8 mouse cellular contexts compared by ENCODE assay signal in the genomic region with DNA sequence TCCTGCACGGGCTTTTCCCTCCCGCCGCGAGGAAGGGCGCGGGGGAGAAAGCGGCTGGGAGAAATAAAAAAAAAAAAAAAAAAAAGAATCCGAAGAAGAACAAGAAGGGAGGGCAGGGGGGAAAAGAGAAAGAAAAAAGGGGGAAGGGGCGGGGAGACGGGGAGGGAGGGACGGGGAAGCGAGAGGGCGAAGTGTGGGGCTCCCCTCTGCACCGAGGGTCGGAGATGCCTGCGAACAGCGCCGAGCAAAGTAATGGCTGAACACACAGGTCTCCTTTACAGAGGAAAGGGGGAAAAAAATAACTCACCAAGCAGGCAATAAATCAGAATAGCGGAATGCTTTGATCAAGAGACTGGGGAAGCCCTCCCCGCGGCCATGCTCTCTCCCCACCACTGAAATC. TPM values are rescaled to one million over a fixed set of nuclear protein-coding genes. Genes with fewer than 3 reads are reported as not detected.
DNase-seq lines count a peak whose midpoint lies in the region; ATAC-seq and TF ChIP-seq lines count a peak whose summit lies in the region.

No protein-coding gene starts in this region.

- peak overlapping the region; percentile 88 for H3K4me3 ChIP-seq in heart, embryonic 13.5 days
- H3K4me3 ChIP-seq in ES-E14 (ENCODE audit: insufficient read depth in 1 of 2, low read depth in 1 of 2, low read length in 2 of 2, poor library complexity in 1 of 2, severe bottlenecking in 1 of 2), result peak overlapping the region; percentile 79 to 82
- H3K4me3 ChIP-seq in embryonic facial prominence, embryonic 11.5 days (ENCODE audit: low read depth, low read length), result peak overlapping the region; percentile 81
- H3K4me3 ChIP-seq in hindbrain, embryonic 16.5 days (ENCODE audit: low read length), result peak overlapping the region; percentile 66
- peak overlapping the region; percentile 87 for H3K4me3 ChIP-seq in midbrain, embryonic 12.5 days

- peak overlapping the region; percentile 90; the same call in 1 of the 2 replicates for H3K27ac ChIP-seq in heart, embryonic 13.5 days (replicated peaks)
- H3K27ac ChIP-seq in ES-E14 (ENCODE audit: insufficient read depth, low read depth, low read length, poor library complexity, severe bottlenecking), result no peak overlapping the region
- H3K27ac ChIP-seq in embryonic facial prominence, embryonic 11.5 days (replicated peaks; ENCODE audit: low read depth, low read length), result peak overlapping the region; percentile 65; the same call in 1 of the 2 replicates
- peak overlapping the region; percentile 92 for H3K27ac ChIP-seq in hindbrain, embryonic 16.5 days (ENCODE audit: low read depth, low read length)
- H3K27ac ChIP-seq in midbrain, embryonic 12.5 days (replicated peaks), result peak overlapping the region; percentile 91

- DNase-seq in heart, postnatal 25 days (ENCODE audit: low spot score), result no peak
- DNase-seq in ES-E14 (ENCODE audit: low read depth, low spot score), result no peak
- DNase-seq in embryonic facial prominence, embryonic 11.5 days (ENCODE audit: low spot score), result peak; percentile 73
- DNase-seq in urinary bladder, postnatal 14 days (ENCODE audit: low spot score), result no peak

- intact Hi-C loops in heart, postnatal 25 days (cut with DNase I), result loop anchor here (5.0 to 10.0 kb wide), 4 partner anchors 55 to 307 kb away; no protein-coding TSS in a partner anchor

- H3K9me3 ChIP-seq in heart, embryonic 13.5 days, result no peaks in the 10 kb centered on the region
- no peaks in the 10 kb centered on the region for H3K9me3 ChIP-seq in ES-E14 (ENCODE audit: control insufficient read depth, insufficient read depth, low read depth, low read length)
- no peaks in the 10 kb centered on the region for H3K9me3 ChIP-seq in embryonic facial prominence, embryonic 11.5 days (replicated peaks; ENCODE audit: control insufficient read depth, low read length)
- H3K9me3 ChIP-seq in hindbrain, embryonic 16.5 days (ENCODE audit: control insufficient read depth, low read length), result no peaks in the 10 kb centered on the region
- no peaks in the 10 kb centered on the region for H3K9me3 ChIP-seq in midbrain, embryonic 12.5 days

- peaks cover 22% of the 10 kb centered on the region for H3K4me1 ChIP-seq in heart, embryonic 13.5 days
- H3K4me1 ChIP-seq in ES-E14 (ENCODE audit: control insufficient read depth in 2 of 2, insufficient read depth in 2 of 2, low read length in 2 of 2, poor library complexity in 1 of 2), result peaks cover 0 to 4% of the 10 kb centered on the region in 2 experiments; a peak in 2 of 4 replicates
- no peaks in the 10 kb centered on the region for H3K4me1 ChIP-seq in embryonic facial prominence, embryonic 11.5 days (ENCODE audit: control insufficient read depth, insufficient read depth, low read length)
- H3K4me1 ChIP-seq in hindbrain, embryonic 16.5 days (ENCODE audit: control insufficient read depth, insufficient read depth, low read depth, low read length), result peaks cover 13% of the 10 kb centered on the region
- H3K4me1 ChIP-seq in midbrain, embryonic 12.5 days, result peaks cover 40% of the 10 kb centered on the region

- no peaks in the 10 kb centered on the region for H3K36me3 ChIP-seq in heart, embryonic 13.5 days
- H3K36me3 ChIP-seq in ES-E14 (ENCODE audit: control insufficient read depth, insufficient read depth, low read length, poor library complexity, severe bottlenecking), result no peaks in the 10 kb centered on the region
- H3K36me3 ChIP-seq in embryonic facial prominence, embryonic 11.5 days (replicated peaks; ENCODE audit: control insufficient read depth, insufficient read depth, low read depth, low read length), result no peaks in the 10 kb centered on the region
- H3K36me3 ChIP-seq in hindbrain, embryonic 16.5 days (ENCODE audit: control insufficient read depth, insufficient read depth, low read length), result no peaks in the 10 kb centered on the region
- H3K36me3 ChIP-seq in midbrain, embryonic 12.5 days, result no peaks in the 10 kb centered on the region

- H3K4me2 ChIP-seq in heart, embryonic 13.5 days, result peak overlapping the region; percentile 94
- peak overlapping the region; percentile 60 for H3K4me2 ChIP-seq in embryonic facial prominence, embryonic 11.5 days (ENCODE audit: low read depth, low read length)
- peak overlapping the region; percentile 67 for H3K4me2 ChIP-seq in hindbrain, embryonic 16.5 days (ENCODE audit: low read length)
- H3K4me2 ChIP-seq in midbrain, embryonic 12.5 days (replicated peaks), result peak overlapping the region; percentile 74

- ATAC-seq in heart, embryonic 13.5 days (ENCODE audit: extremely low read depth, insufficient number of reproducible peaks, low FRiP score, low TSS enrichment), result no peak
- ATAC-seq in embryonic facial prominence, embryonic 11.5 days (replicated peaks; ENCODE audit: insufficient number of reproducible peaks, low FRiP score, low TSS enrichment, low read depth), result no peak
- no peak for ATAC-seq in hindbrain, embryonic 16.5 days
- ATAC-seq in midbrain, embryonic 12.5 days (ENCODE audit: low FRiP score, low read depth), result no peak
- no peak for ATAC-seq in inflammation-experienced regulatory T-cells, adult 6 months

- in situ Hi-C loops in ES-E14 (cut with MboI; ENCODE audit: low sequenced_read_pairs in 2 of 2, unreplicated experiment in 2 of 2), result no loop called here

- peak overlapping the region; percentile 91 for H3K9ac ChIP-seq in heart, embryonic 13.5 days
- H3K9ac ChIP-seq in ES-E14 (ENCODE audit: insufficient read depth, low read depth, low read length, poor library complexity, severe bottlenecking), result peak overlapping the region; percentile 50; the same call in 1 of the 2 replicates
- H3K9ac ChIP-seq in embryonic facial prominence, embryonic 11.5 days (replicated peaks; ENCODE audit: low read length), result peak overlapping the region; percentile 92
- H3K9ac ChIP-seq in hindbrain, embryonic 16.5 days (ENCODE audit: low read depth, low read length), result peak overlapping the region; percentile 78
- H3K9ac ChIP-seq in midbrain, embryonic 12.5 days (replicated peaks), result peak overlapping the region; percentile 90

- WGBS in heart, embryonic 13.5 days, result under 1% methylated on average over 17 of the region's 21 CpGs
- WGBS in embryonic facial prominence, embryonic 11.5 days, result 0% methylated on average over 16 of the region's 21 CpGs
- under 1% methylated on average over 17 of the region's 21 CpGs for WGBS in hindbrain, embryonic 16.5 days
- 2% methylated on average over 17 of the region's 21 CpGs for WGBS in midbrain, embryonic 12.5 days

- H3K27me3 ChIP-seq in heart, embryonic 13.5 days (replicated peaks), result peaks cover 14% of the 10 kb centered on the region; the same call in 1 of the 2 replicates
- no peaks in the 10 kb centered on the region for H3K27me3 ChIP-seq in embryonic facial prominence, embryonic 11.5 days (ENCODE audit: control insufficient read depth, insufficient read depth, low read length)
- H3K27me3 ChIP-seq in hindbrain, embryonic 16.5 days (replicated peaks; ENCODE audit: control insufficient read depth, insufficient read depth, low read length), result no peaks in the 10 kb centered on the region
- H3K27me3 ChIP-seq in midbrain, embryonic 12.5 days, result peaks cover 13% of the 10 kb centered on the region

TF ChIP-seq in ES-E14, 5 proteins besides CTCF, POLR2A, EP300 and RAD21:
- TF ChIP-seq MAFK (IDR thresholded peaks at IDR 0.05; ENCODE audit: insufficient read depth, low read depth, low read length) (no peak), ZNF384 (IDR thresholded peaks at IDR 0.05; ENCODE audit: low read depth, low read length) (no peak), HCFC1 (IDR thresholded peaks at IDR 0.05; ENCODE audit: borderline replicate concordance, insufficient read depth, low read length) (no peak), ZC3H11A (IDR thresholded peaks at IDR 0.05; ENCODE audit: borderline replicate concordance, low read depth, low read length) (no peak), CHD2 (IDR thresholded peaks at IDR 0.05; ENCODE audit: low read depth, low read length) (no peak)

RNA-seq across cellular contexts. Expression of gene Auts2, which starts 1.2 kb away (rescaled TPM):
- 13.8 and 14.2 TPM in 2 replicates for polyA plus RNA-seq in heart, embryonic 13.5 days (2015; fragmentation: Nextera tagmentation; extraction: Ambion mirVana)
- 10 to 100 TPM; 33.6 to 43.8 TPM for total RNA-seq in heart, postnatal 25 days (2021)
- 9.9 and 29.2 TPM in 2 replicates for total RNA-seq in ES-E14 (2012; rRNA removed)
- polyA plus RNA-seq in embryonic facial prominence, embryonic 11.5 days (2014; fragmentation: Nextera tagmentation; extraction: Ambion mirVana), result 30.5 and 35.4 TPM in 2 replicates
- polyA plus RNA-seq in hindbrain, embryonic 16.5 days (2015; fragmentation: Nextera tagmentation; extraction: Ambion mirVana), result 43.2 and 53.4 TPM in 2 replicates
- 75.5 and 80.6 TPM in 2 replicates for polyA plus RNA-seq in midbrain, embryonic 12.5 days (2016; fragmentation: Nextera tagmentation; extraction: Ambion mirVana)
- not detected for polyA plus RNA-seq in inflammation-experienced regulatory T-cells, adult 6 months (2017; shearing (Covaris generic))

Comparison
In these comparisons a context has a peak if more than half of its experiments do, and no peak if none do; other contexts are left out.
1. RNA of gene Auts2, which starts 1.2 kb away (polyA plus RNA-seq): 75.5 to 80.6 TPM in midbrain, embryonic 12.5 days, 43.2 to 53.4 TPM in hindbrain, embryonic 16.5 days, 30.5 to 35.4 TPM in embryonic facial prominence, embryonic 11.5 days and 13.8 to 14.2 TPM in heart, embryonic 13.5 days; not detected in inflammation-experienced regulatory T-cells, adult 6 months; every median in the first group is over 10 times any median in the second.
2. Peak in every context shown above with its lines, with median percentiles within 50 percentile points of each other: H3K4me2 ChIP-seq, H3K4me3 ChIP-seq and H3K9ac ChIP-seq.